Comparison of ENCODE assay signal across 11 mouse cellular contexts in genomic region chr9:114855327-114855726, GRCm38 (mm10). TPM values are rescaled to one million over a fixed set of nuclear protein-coding genes. Genes with fewer than 3 reads are reported as not detected.
A peak's percentile ranks its signal among the peaks of the same experiment; 100 is the strongest.
DNase-seq lines count a peak whose midpoint lies in the region; ATAC-seq and TF ChIP-seq lines count a peak whose summit lies in the region.
"Had no signal": no experiment of that assay in that cellular context is flagged by ENCODE, and none has a peak within 500 bp of the region (broad histone marks: within the 10 kb centered on the region; RNA-seq: fewer than 3 reads in every experiment).

No protein-coding gene starts in this region.

- H3K27me3 ChIP-seq in cerebellum, adult 2 months (ENCODE audit: control insufficient read depth, insufficient read depth, low read length) = no peaks in the 10 kb centered on the region
- H3K27me3 ChIP-seq: limb, embryonic 15.5 days had no signal

- DNase-seq in left cerebral cortex, adult 18-20 months (ENCODE audit: low spot score in 2 of 2) = peak; percentile 41 to 51
- no peak for DNase-seq in left cerebral cortex, postnatal 4 days
- peak; percentile 53 for DNase-seq in fibroblast of lung, adult 2 months (ENCODE audit: low read depth)
- peak; percentile 36 for DNase-seq in layer of hippocampus, adult 9-10 months (ENCODE audit: low spot score)
- DNase-seq in right cerebral cortex, postnatal 4 days = peak; percentile 5
- DNase-seq in urinary bladder, adult 2 months (ENCODE audit: low spot score) = no peak
- no peak for DNase-seq in cerebellum, adult 2 months
- DNase-seq: thymus, postnatal 14 days had no signal

- no peak overlapping the region for H3K27ac ChIP-seq in cerebellum, adult 2 months (ENCODE audit: insufficient read depth, low read length)
- H3K27ac ChIP-seq: heart, embryonic 15.5 days; limb, embryonic 15.5 days had no signal

- H3K4me1 ChIP-seq in cerebellum, adult 2 months (ENCODE audit: control insufficient read depth, insufficient read depth, low read length) = no peaks in the 10 kb centered on the region
- H3K4me1 ChIP-seq: heart, embryonic 15.5 days had no signal

- no peak for TF ChIP-seq CTCF in cerebellum, adult 2 months (IDR thresholded peaks at IDR 0.05; ENCODE audit: borderline replicate concordance, insufficient read depth, low read depth, low read length)

- 81% methylated on average over 11 of the region's 11 CpGs for WGBS in cerebellum, adult 2 months

- no peak for TF ChIP-seq POLR2A in cerebellum, adult 2 months (IDR thresholded peaks at IDR 0.05; ENCODE audit: borderline replicate concordance, insufficient read depth, low read length)

- no peak for ATAC-seq in erythroblast, adult 5-6 weeks (replicated peaks; ENCODE audit: low FRiP score, poor library complexity, severe bottlenecking)

- no peak overlapping the region for H3K4me3 ChIP-seq in cerebellum, adult 2 months (replicated peaks; ENCODE audit: insufficient read depth, low read depth, low read length)
- H3K4me3 ChIP-seq: heart, embryonic 15.5 days; limb, embryonic 15.5 days had no signal

- intact Hi-C loops in left cerebral cortex, postnatal 4 days (cut with DNase I) = no loop called here

RNA-seq across cellular contexts. Expression of gene Cmtm8, which starts 11.4 kb away (rescaled TPM):
- 1 to 10 TPM; 1.5 to 1.9 TPM for total RNA-seq in left cerebral cortex, adult 18-20 months (2021)
- 1 to 10 TPM; 1.3 to 2.7 TPM for total RNA-seq in left cerebral cortex, postnatal 4 days (2021)
- not detected in 2 replicates for total RNA-seq in erythroblast, adult 5-6 weeks (2015; ENCODE audit: low replicate concordance)
- 0.17 TPM in 1 of 2 replicates, not detected in the other for total RNA-seq in erythroblast, adult 5-6 weeks (2017; ENCODE audit: low replicate concordance)
- 2.1 and 2.4 TPM in 2 replicates for polyA plus RNA-seq in urinary bladder, adult 2 months (2012; rRNA removed)
- polyA plus RNA-seq in cerebellum, adult 2 months (2012; rRNA removed) = 4.2 and 4.8 TPM in 2 replicates

Comparison
In these comparisons a context has a peak if more than half of its experiments do, and no peak if none do; other contexts are left out.
1. DNase-seq: peak in left cerebral cortex, adult 18-20 months (2 of 2), fibroblast of lung, adult 2 months (single experiment), layer of hippocampus, adult 9-10 months (single experiment) and right cerebral cortex, postnatal 4 days (single experiment); none in left cerebral cortex, postnatal 4 days (single experiment), urinary bladder, adult 2 months (single experiment) and cerebellum, adult 2 months (0 of 2).